In genomic region chr5:140611611-140612185, GRCm38 (mm10) we compare ENCODE assay signal across 8 mouse cellular contexts. TPM values are rescaled to one million over a fixed set of nuclear protein-coding genes. Genes with fewer than 3 reads are reported as not detected.
A peak's percentile ranks its signal among the peaks of the same experiment; 100 is the strongest.
DNase-seq lines count a peak whose midpoint lies in the region; ATAC-seq lines count a peak whose summit lies in the region.

No protein-coding gene starts in this region.

- ATAC-seq in kidney, embryonic 16.5 days (ENCODE audit: low FRiP score, low TSS enrichment) = no peak
- peak; percentile 54 for ATAC-seq in intestine, embryonic 15.5 days
- no peak for ATAC-seq in midbrain, embryonic 16.5 days
- no peak for ATAC-seq in erythroblast, adult 5-6 weeks (replicated peaks; ENCODE audit: low FRiP score, poor library complexity, severe bottlenecking)

- H3K4me2 ChIP-seq in kidney, embryonic 16.5 days (replicated peaks; ENCODE audit: low read depth, low read length) = peak overlapping the region; percentile 84
- peak overlapping the region; percentile 83 for H3K4me2 ChIP-seq in intestine, embryonic 15.5 days (replicated peaks)
- H3K4me2 ChIP-seq in midbrain, embryonic 16.5 days (ENCODE audit: low read length) = peak overlapping the region; percentile 52

- no peak for DNase-seq in kidney, postnatal 36 days
- DNase-seq in embryo, embryonic 11 days = peak; percentile 84
- DNase-seq in Muller cell, postnatal 12 days (ENCODE audit: inconsistent ontology term) = no peak
- DNase-seq in B cell, adult 2 months = no peak

- H3K27me3 ChIP-seq in kidney, embryonic 16.5 days (ENCODE audit: insufficient read depth, low read length) = no peaks in the 10 kb centered on the region
- peaks cover 11% of the 10 kb centered on the region for H3K27me3 ChIP-seq in intestine, embryonic 15.5 days (replicated peaks)
- peaks cover 5% of the 10 kb centered on the region for H3K27me3 ChIP-seq in midbrain, embryonic 16.5 days (ENCODE audit: control insufficient read depth, insufficient read depth, low read depth, low read length)

- peaks cover 49% of the 10 kb centered on the region for H3K4me1 ChIP-seq in kidney, embryonic 16.5 days (ENCODE audit: insufficient read depth, low read length)
- H3K4me1 ChIP-seq in intestine, embryonic 15.5 days (replicated peaks) = peaks cover 58% of the 10 kb centered on the region
- H3K4me1 ChIP-seq in midbrain, embryonic 16.5 days (ENCODE audit: control insufficient read depth, insufficient read depth, low read length) = peaks cover 38% of the 10 kb centered on the region

- peak overlapping the region; percentile 86 for H3K9ac ChIP-seq in kidney, embryonic 16.5 days (replicated peaks; ENCODE audit: low read length)
- H3K9ac ChIP-seq in intestine, embryonic 15.5 days = 0 out of 2 replicates have a peak overlapping the region, but pooled peaks have one; percentile 31
- H3K9ac ChIP-seq in midbrain, embryonic 16.5 days (ENCODE audit: low read depth, low read length) = peak overlapping the region; percentile 70

- peaks cover 20% of the 10 kb centered on the region for H3K36me3 ChIP-seq in kidney, embryonic 16.5 days (ENCODE audit: insufficient read depth, low read length)
- peaks cover 3% of the 10 kb centered on the region; the same call in 1 of the 2 replicates for H3K36me3 ChIP-seq in intestine, embryonic 15.5 days
- H3K36me3 ChIP-seq in midbrain, embryonic 16.5 days (ENCODE audit: control insufficient read depth, insufficient read depth, low read length) = no peaks in the 10 kb centered on the region

- H3K9me3 ChIP-seq in kidney, embryonic 16.5 days (ENCODE audit: low read length) = no peaks in the 10 kb centered on the region
- H3K9me3 ChIP-seq in intestine, embryonic 15.5 days = no peaks in the 10 kb centered on the region
- no peaks in the 10 kb centered on the region for H3K9me3 ChIP-seq in midbrain, embryonic 16.5 days (replicated peaks; ENCODE audit: control insufficient read depth, low read length, poor library complexity, severe bottlenecking)

- H3K4me3 ChIP-seq in kidney, embryonic 16.5 days (ENCODE audit: low read length) = peak overlapping the region; percentile 75
- peak overlapping the region; percentile 49 for H3K4me3 ChIP-seq in intestine, embryonic 15.5 days (replicated peaks)
- peak overlapping the region; percentile 17 for H3K4me3 ChIP-seq in midbrain, embryonic 16.5 days (ENCODE audit: low read depth, low read length)

- 23% methylated on average over 15 of the region's 15 CpGs for WGBS in kidney, embryonic 16.5 days
- 18% methylated on average over 15 of the region's 15 CpGs for WGBS in intestine, embryonic 15.5 days
- WGBS in midbrain, embryonic 16.5 days = 9% methylated on average over 15 of the region's 15 CpGs

- peak overlapping the region; percentile 96 for H3K27ac ChIP-seq in kidney, embryonic 16.5 days (ENCODE audit: low read length)
- H3K27ac ChIP-seq in intestine, embryonic 15.5 days = peak overlapping the region; percentile 87
- H3K27ac ChIP-seq in midbrain, embryonic 16.5 days (ENCODE audit: low read length) = peak overlapping the region; percentile 83

RNA-seq across cellular contexts. Expression of gene Lfng, which starts 4.6 kb away (rescaled TPM):
- polyA plus RNA-seq in kidney, embryonic 16.5 days (2015; fragmentation: Nextera tagmentation; extraction: Ambion mirVana) = 36.3 and 38.9 TPM in 2 replicates
- polyA plus RNA-seq in intestine, embryonic 15.5 days (2015; fragmentation: Nextera tagmentation; extraction: Ambion mirVana) = 14.8 and 16.0 TPM in 2 replicates
- polyA plus RNA-seq in midbrain, embryonic 16.5 days (2015; fragmentation: Nextera tagmentation; extraction: Ambion mirVana) = 18.4 and 23.1 TPM in 2 replicates
- total RNA-seq in erythroblast, adult 5-6 weeks (2015; ENCODE audit: low replicate concordance) = 2.9 and 9.4 TPM in 2 replicates
- total RNA-seq in erythroblast, adult 5-6 weeks (2017; ENCODE audit: low replicate concordance) = 4.4 and 9.9 TPM in 2 replicates

RNA-seq across cellular contexts. Expression of gene Ttyh3, which starts 37.1 kb away (rescaled TPM):
- polyA plus RNA-seq in kidney, embryonic 16.5 days (2015; fragmentation: Nextera tagmentation; extraction: Ambion mirVana) = 28.4 and 31.3 TPM in 2 replicates
- 34.5 and 34.7 TPM in 2 replicates for polyA plus RNA-seq in intestine, embryonic 15.5 days (2015; fragmentation: Nextera tagmentation; extraction: Ambion mirVana)
- polyA plus RNA-seq in midbrain, embryonic 16.5 days (2015; fragmentation: Nextera tagmentation; extraction: Ambion mirVana) = 56.0 and 61.5 TPM in 2 replicates
- total RNA-seq in erythroblast, adult 5-6 weeks (2015; ENCODE audit: low replicate concordance) = 17.9 and 18.8 TPM in 2 replicates
- 3.7 and 7.0 TPM in 2 replicates for total RNA-seq in erythroblast, adult 5-6 weeks (2017; ENCODE audit: low replicate concordance)

RNA-seq across cellular contexts. Expression of gene Grifin, which starts 46.8 kb away (rescaled TPM):
- polyA plus RNA-seq in kidney, embryonic 16.5 days (2015; fragmentation: Nextera tagmentation; extraction: Ambion mirVana) = 0.27 TPM in 1 of 2 replicates, not detected in the other
- polyA plus RNA-seq in intestine, embryonic 15.5 days (2015; fragmentation: Nextera tagmentation; extraction: Ambion mirVana) = 0.49 and 0.58 TPM in 2 replicates
- 0.43 TPM in 1 of 2 replicates, not detected in the other for polyA plus RNA-seq in midbrain, embryonic 16.5 days (2015; fragmentation: Nextera tagmentation; extraction: Ambion mirVana)
- total RNA-seq in erythroblast, adult 5-6 weeks (2015; ENCODE audit: low replicate concordance) = not detected in 2 replicates
- total RNA-seq in erythroblast, adult 5-6 weeks (2017; ENCODE audit: low replicate concordance) = not detected in 2 replicates

Comparison
In these comparisons a context has a peak if more than half of its experiments do, and no peak if none do; other contexts are left out.
1. H3K4me3 ChIP-seq: peak in every context shown above with its lines; median percentile 75 in kidney, embryonic 16.5 days; 49 in intestine, embryonic 15.5 days; 17 in midbrain, embryonic 16.5 days.
2. H3K9ac ChIP-seq: peak in every context shown above with its lines; median percentile 86 in kidney, embryonic 16.5 days; 70 in midbrain, embryonic 16.5 days; 31 in intestine, embryonic 15.5 days.